Mouse (Mus musculus) MEL (cell line): ENCODE results near the gene Srp54a. TPM values are rescaled to one million over a fixed set of nuclear protein-coding genes. Genes with fewer than 3 reads are reported as not detected.
A peak's percentile ranks its signal among the peaks of the same experiment; 100 is the strongest.
"Not testable (repeated sequence)": the region's sequence is repeated elsewhere in the genome, so short reads cannot be mapped to it uniquely, and the experiment has no call there.

Source experiments
- DNase-seq: peaks from one replicate; pipeline ENCODE4 v3.0.0; 2011; ENCODE audit warnings: low read depth, low spot score
- H3K27ac ChIP-seq: 2 replicates; pipeline ENCODE4 v1.5.1; 2012; ENCODE audit warnings: low read depth, mild to moderate bottlenecking, control low read depth, low read length, moderate library complexity; ENCODE audit not compliant: control insufficient read depth
- H3K27me3 ChIP-seq, 2 experiments: fragments of 150-350 bp in 1 of 2; sonication (generic) in 1 of 2; 2 replicates each; pipeline ENCODE4 v1.6.1; 2012; ENCODE audit warnings: low read length in 2 of 2, mild to moderate bottlenecking in 2 of 2, improper control_type of control experiment in 1 of 2, moderate library complexity in 1 of 2; ENCODE audit not compliant: insufficient read depth in 2 of 2, control insufficient read depth in 1 of 2
- H3K36me3 ChIP-seq, 2 experiments: 2 replicates each; pipeline ENCODE4 v1.6.1; 2012 to 2014; ENCODE audit warnings: low read length in 2 of 2, improper control_type of control experiment in 1 of 2, inconsistent platforms in 1 of 2, mild to moderate bottlenecking in 1 of 2; ENCODE audit not compliant: insufficient read depth in 2 of 2, control insufficient read depth in 1 of 2
- H3K4me1 ChIP-seq, 2 experiments: fragments of 150-350 bp in 1 of 2; sonication (generic) in 1 of 2; 2 replicates each; pipeline ENCODE4 v1.6.1; 2012; ENCODE audit warnings: low read length in 2 of 2, improper control_type of control experiment in 1 of 2, mild to moderate bottlenecking in 1 of 2; ENCODE audit not compliant: insufficient read depth in 2 of 2, control insufficient read depth in 1 of 2
- H3K4me3 ChIP-seq, 2 experiments: fragments of 150-350 bp in 1 of 2; sonication (generic) in 1 of 2; 2 replicates each; pipeline ENCODE4 v1.5.1; 2012; ENCODE audit warnings: low read depth in 2 of 2, low read length in 2 of 2, mild to moderate bottlenecking in 2 of 2, moderate library complexity in 2 of 2, control low read depth in 1 of 2, improper control_type of control experiment in 1 of 2; ENCODE audit not compliant: control insufficient read depth in 1 of 2, insufficient read depth in 1 of 2
- H3K79me2 ChIP-seq: 2 replicates; pipeline ENCODE4 v1.6.1; 2012; ENCODE audit warnings: mild to moderate bottlenecking, low read length, moderate library complexity; ENCODE audit not compliant: control insufficient read depth, poor library complexity, insufficient read depth
- H3K9ac ChIP-seq: 2 replicates; pipeline ENCODE4 v1.6.1; 2012; ENCODE audit warnings: low read depth, mild to moderate bottlenecking, control low read depth, low read length, moderate library complexity; ENCODE audit not compliant: control insufficient read depth, poor library complexity, severe bottlenecking
- H3K9me3 ChIP-seq: fragments of 150-350 bp; sonication (generic); replicated peaks from 2 replicates; pipeline ENCODE4 v1.6.1; 2012; ENCODE audit warnings: mild to moderate bottlenecking, low read length, improper control_type of control experiment, moderate library complexity; ENCODE audit not compliant: insufficient read depth
- CHD1 ChIP-seq: IDR thresholded peaks from 2 replicates; pipeline ENCODE4 v1.6.1; 2012; ENCODE audit warnings: low read depth, mild to moderate bottlenecking, inconsistent platforms, low read length, improper control_type of control experiment
- CHD2 ChIP-seq: IDR thresholded peaks from 2 replicates; pipeline ENCODE4 v1.6.1; 2011; ENCODE audit warnings: low read length, improper control_type of control experiment
- ELF1 ChIP-seq: IDR thresholded peaks from 2 replicates; pipeline ENCODE4 v1.6.1; 2014; ENCODE audit warnings: low read depth, mild to moderate bottlenecking, inconsistent platforms, low read length, improper control_type of control experiment, moderate library complexity
- ETS1 ChIP-seq: IDR thresholded peaks from 2 replicates; pipeline ENCODE4 v1.6.1; 2012; ENCODE audit warnings: low read depth, mild to moderate bottlenecking, inconsistent platforms, low read length, improper control_type of control experiment, moderate library complexity
- HCFC1 ChIP-seq: IDR thresholded peaks from 2 replicates; pipeline ENCODE4 v1.6.1; 2012; ENCODE audit warnings: low read depth, mild to moderate bottlenecking, inconsistent platforms, low read length, improper control_type of control experiment, moderate library complexity
- MAX ChIP-seq: IDR thresholded peaks from 2 replicates; pipeline ENCODE4 v1.6.1; 2011; ENCODE audit warnings: low read length, improper control_type of control experiment
- MAZ ChIP-seq: IDR thresholded peaks from 2 replicates; pipeline ENCODE4 v1.6.1; 2012; ENCODE audit warnings: low read depth, mild to moderate bottlenecking, inconsistent platforms, low read length, improper control_type of control experiment
- NELFE ChIP-seq: IDR thresholded peaks from 2 replicates; pipeline ENCODE4 v1.6.1; 2011; ENCODE audit warnings: low read depth, low read length, improper control_type of control experiment
- NRF1 ChIP-seq: IDR thresholded peaks from 2 replicates; pipeline ENCODE4 v1.6.1; 2014; ENCODE audit warnings: low read depth, mild to moderate bottlenecking, inconsistent platforms, low read length, improper control_type of control experiment, moderate library complexity; ENCODE audit not compliant: poor library complexity, insufficient read depth, severe bottlenecking
- POLR2A ChIP-seq, 2 experiments: IDR thresholded peaks; 2 replicates each; pipeline ENCODE4 v1.6.1; 2011 to 2012; ENCODE audit warnings: low read length in 2 of 2, mild to moderate bottlenecking in 2 of 2, control low read depth in 1 of 2, improper control_type of control experiment in 1 of 2, low read depth in 1 of 2, moderate library complexity in 1 of 2; ENCODE audit not compliant: control insufficient read depth in 1 of 2, insufficient read depth in 1 of 2, poor library complexity in 1 of 2
- POLR2AphosphoS2 ChIP-seq: IDR thresholded peaks from 2 replicates; pipeline ENCODE4 v1.6.1; 2011; ENCODE audit warnings: low read length, improper control_type of control experiment
- POLR2AphosphoS5 ChIP-seq: IDR thresholded peaks from 2 replicates; pipeline ENCODE4 v1.6.1; 2012; ENCODE audit warnings: low read depth, borderline replicate concordance, mild to moderate bottlenecking, inconsistent platforms, low read length, moderate library complexity, mixed read lengths
- SIN3A ChIP-seq: IDR thresholded peaks from 2 replicates; pipeline ENCODE4 v1.6.1; 2012; ENCODE audit warnings: low read length, improper control_type of control experiment, inconsistent platforms
- TBP ChIP-seq: IDR thresholded peaks from 2 replicates; pipeline ENCODE4 v1.8.0; 2011; ENCODE audit warnings: low read depth, low read length, improper control_type of control experiment
- TCF12 ChIP-seq: IDR thresholded peaks from 2 replicates; pipeline ENCODE4 v1.6.1; 2014; ENCODE audit warnings: low read depth, mild to moderate bottlenecking, inconsistent platforms, low read length, improper control_type of control experiment, moderate library complexity
- USF2 ChIP-seq, 2 experiments: IDR thresholded peaks; 2 replicates each; pipeline ENCODE4 v1.6.1; 2011 to 2012; ENCODE audit warnings: improper control_type of control experiment in 2 of 2, low read length in 2 of 2, borderline replicate concordance in 1 of 2, inconsistent platforms in 1 of 2, low read depth in 1 of 2, mild to moderate bottlenecking in 1 of 2; ENCODE audit not compliant: insufficient read depth in 1 of 2
- polyA plus RNA-seq, 2 experiments: library from polyadenylated mRNA; stranded (reverse) in 1 of 2; unstranded in 1 of 2; fragments of >175 nt in 1 of 2; fragments of >200 nt in 1 of 2; gene quantifications; 2 replicates each; pipeline versions ENCODE4 v1.2.1 to v1.2.4; 2012; ENCODE audit warnings: low replicate concordance in 2 of 2, low read depth in 1 of 2; ENCODE audit not compliant: insufficient read length in 2 of 2, insufficient read depth in 1 of 2, missing spikeins in 1 of 2
- total RNA-seq: library from RNA; depleted of rRNA; stranded (reverse); fragments of 300-350 nt; gene quantifications from 2 replicates; pipeline ENCODE4 v1.2.3, GENCODE M21; 2012; rRNA removed

Srp54a gene
- total RNA-seq (39.4 and 46.9 TPM in 2 replicates), polyA plus RNA-seq (100 to 1,000 TPM in 1 of 2 experiments, 10 to 100 TPM in 1; 54.7 to 405 TPM)

- peak; percentile 15 for TF ChIP-seq TBP
- TF ChIP-seq CHD2, result peak; percentile 18; the same call in 1 of the 2 replicates
- peak; percentile 16 to 71; a peak in 1 of 4 replicates for TF ChIP-seq POLR2A (IDR thresholded peaks at IDR 0.05; ENCODE audit: control insufficient read depth in 1 of 2, insufficient read depth in 1 of 2, low read depth in 1 of 2, low read length in 2 of 2, poor library complexity in 1 of 2)
- 0 out of 2 replicates have a peak, but pooled peaks have one; percentile 25 for TF ChIP-seq MAZ
- TF ChIP-seq HCFC1, result peak; percentile 83
- TF ChIP-seq NELFE, result peak; percentile 36
- peak; percentile 65 for TF ChIP-seq SIN3A
- TF ChIP-seq ELF1, result peak; percentile 59
- peak; percentile 51; the same call in 1 of the 2 replicates for TF ChIP-seq ETS1
- peak; percentile 4; the same call in 1 of the 2 replicates for TF ChIP-seq MAX
- TF ChIP-seq NRF1, result peak; percentile 75
- TF ChIP-seq, all 39 proteins: peak for 11; not testable (repeated sequence) for 28
- peak; percentile 95 for DNase-seq
- not testable (repeated sequence) for H3K36me3 ChIP-seq, H3K27me3 ChIP-seq, H3K4me1 ChIP-seq, H3K9me3 ChIP-seq
- H3K79me2 ChIP-seq, result peaks cover 25% of the 10 kb centered on the region
- peak within 1 kb of the TSS; percentile 96 for H3K27ac ChIP-seq
- peak within 1 kb of the TSS; percentile 92 for H3K9ac ChIP-seq
- peak within 1 kb of the TSS; percentile 92 to 93 for H3K4me3 ChIP-seq
These were observed at the start of gene Srp54a, which contains the start of gene 2700097O09Rik for GRCm38 (mm10) chr12:55079726-55080600. TSS of gene Srp54a (plus strand) at chr12:55080262. TSS of gene 2700097O09Rik (minus strand) at chr12:55080110.

DNA sequence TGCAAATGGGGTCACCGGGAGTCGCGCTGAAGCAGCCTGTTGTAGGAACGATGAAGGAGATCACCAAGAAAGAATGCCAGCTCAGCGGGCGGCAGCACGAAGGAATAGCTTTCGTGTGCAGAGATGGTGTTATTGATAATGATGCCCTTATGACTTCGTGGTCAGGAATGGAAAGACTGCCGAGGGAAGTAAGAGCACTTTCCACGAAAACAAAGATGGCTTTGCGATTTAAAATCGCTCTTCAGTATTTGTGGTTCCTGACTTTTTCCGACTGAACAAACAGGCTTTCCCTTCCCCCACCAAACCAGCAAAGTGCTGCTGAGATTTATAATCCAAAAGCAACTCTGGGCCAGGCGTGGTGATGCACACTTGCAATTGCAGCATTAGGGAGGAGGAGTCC lies 39.1 kb upstream of the Srp54a start:
- Histone ChIP-seq H3K9me3 (no peaks in the 10 kb centered on the region), H3K4me3 (no peak overlapping the region), H3K79me2 (no peaks in the 10 kb centered on the region), H3K4me1 (no peaks in the 10 kb centered on the region), H3K27ac (no peak overlapping the region), H3K36me3 (peaks cover 0 to 2% of the 10 kb centered on the region in 2 experiments; a peak in 1 of 4 replicates), H3K9ac (no peak overlapping the region), H3K27me3 (no peaks in the 10 kb centered on the region)
- DNase-seq, result no peak
- TF ChIP-seq POLR2AphosphoS5, result no peak
- no peak for TF ChIP-seq TCF12
- no peak for TF ChIP-seq POLR2A (IDR thresholded peaks at IDR 0.05; ENCODE audit: control insufficient read depth in 1 of 2, insufficient read depth in 1 of 2, low read depth in 1 of 2, low read length in 2 of 2, poor library complexity in 1 of 2)
- no peak for TF ChIP-seq POLR2AphosphoS2
- TF ChIP-seq CHD1, result no peak
- no peak for TF ChIP-seq NELFE
- TF ChIP-seq USF2 (IDR thresholded peaks at IDR 0.05; ENCODE audit: borderline replicate concordance in 1 of 2, insufficient read depth in 1 of 2, low read depth in 1 of 2, low read length in 2 of 2), result no peak
